Mouse (Mus musculus) natural killer cell, adult 2 months (primary cell): ENCODE measurements around the gene Crbn.

ENCODE experiments used
- DNase-seq, 2 experiments: peaks; one replicate each; pipeline ENCODE4 v3.0.0; 2022; ENCODE audit warnings: low spot score in 2 of 2

The Crbn gene

GRCm38 (mm10) chr6:106761486-106761885 is 38.4 kb downstream of the Crbn start:
- DNase-seq = no peak

- peak in 1 of 2 experiments; percentile 55 for DNase-seq
These were observed 39.2 kb downstream of the Crbn start for GRCm38 (mm10) chr6:106760473-106761218.

GRCm38 (mm10) chr6:106758299-106758698 is 41.6 kb downstream of the Crbn start:
- no peak for DNase-seq

GRCm38 (mm10) chr6:106750291-106750690 is 49.6 kb downstream of the Crbn start:
- peak in 1 of 2 experiments; percentile 38 for DNase-seq

GRCm38 (mm10) chr6:106748887-106749388 is 50.9 kb downstream of the Crbn start, which contains the start of gene Il5ra:
Gene Il5ra, minus strand, starts transcription at chr6:106749037.
- DNase-seq = no peak

- no peak for DNase-seq
These were observed 52.1 kb downstream of the Crbn start for GRCm38 (mm10) chr6:106747804-106748203.

GRCm38 (mm10) chr6:106747251-106747650 is 52.6 kb downstream of the Crbn start:
- DNase-seq = no peak

GRCm38 (mm10) chr6:106745673-106746394 is 54.0 kb downstream of the Crbn start:
- DNase-seq = no peak

- DNase-seq = no peak
These were observed 56.2 kb downstream of the Crbn start for GRCm38 (mm10) chr6:106743556-106744233.

- DNase-seq = no peak
These were observed 59.5 kb downstream of the Crbn start for GRCm38 (mm10) chr6:106740244-106740825.

GRCm38 (mm10) chr6:106738229-106738628 is 61.6 kb downstream of the Crbn start:
- no peak for DNase-seq

- no peak for DNase-seq
These were observed 67.3 kb downstream of the Crbn start for GRCm38 (mm10) chr6:106732563-106732962.
